Mouse (Mus musculus) heart, adult 2 months (tissue): ENCODE data around the gene Mtus2.
A peak's percentile ranks its signal among the peaks of the same experiment; 100 is the strongest.

Experiments
- CTCF ChIP-seq: fragments of 200-600 bp; IDR thresholded peaks from 2 replicates; pipeline ENCODE4 v1.8.1; 2022; ENCODE audit warnings: antibody characterized with exemption, mild to moderate bottlenecking, moderate library complexity
- POLR2A ChIP-seq: fragments of 200-500 bp; IDR thresholded peaks from 2 replicates; pipeline ENCODE4 v1.6.1; 2011; ENCODE audit warnings: mild to moderate bottlenecking, low read depth, low read length, control low read depth; ENCODE audit not compliant: insufficient read depth

- TF ChIP-seq CTCF (peak; percentile 37), POLR2A (no peak)
These were observed 173.8 kb downstream of the Mtus2 start for GRCm38 (mm10) chr5:148130691-148131457.
